Mouse (Mus musculus): ENCODE measurements at regions not wholly inside any gene's neighbourhood (a gene's known extent, or its start where the extent isn't known, plus 50 kb on each side); places are given as distances from the start of the nearest gene placed in this dataset.

DNA sequence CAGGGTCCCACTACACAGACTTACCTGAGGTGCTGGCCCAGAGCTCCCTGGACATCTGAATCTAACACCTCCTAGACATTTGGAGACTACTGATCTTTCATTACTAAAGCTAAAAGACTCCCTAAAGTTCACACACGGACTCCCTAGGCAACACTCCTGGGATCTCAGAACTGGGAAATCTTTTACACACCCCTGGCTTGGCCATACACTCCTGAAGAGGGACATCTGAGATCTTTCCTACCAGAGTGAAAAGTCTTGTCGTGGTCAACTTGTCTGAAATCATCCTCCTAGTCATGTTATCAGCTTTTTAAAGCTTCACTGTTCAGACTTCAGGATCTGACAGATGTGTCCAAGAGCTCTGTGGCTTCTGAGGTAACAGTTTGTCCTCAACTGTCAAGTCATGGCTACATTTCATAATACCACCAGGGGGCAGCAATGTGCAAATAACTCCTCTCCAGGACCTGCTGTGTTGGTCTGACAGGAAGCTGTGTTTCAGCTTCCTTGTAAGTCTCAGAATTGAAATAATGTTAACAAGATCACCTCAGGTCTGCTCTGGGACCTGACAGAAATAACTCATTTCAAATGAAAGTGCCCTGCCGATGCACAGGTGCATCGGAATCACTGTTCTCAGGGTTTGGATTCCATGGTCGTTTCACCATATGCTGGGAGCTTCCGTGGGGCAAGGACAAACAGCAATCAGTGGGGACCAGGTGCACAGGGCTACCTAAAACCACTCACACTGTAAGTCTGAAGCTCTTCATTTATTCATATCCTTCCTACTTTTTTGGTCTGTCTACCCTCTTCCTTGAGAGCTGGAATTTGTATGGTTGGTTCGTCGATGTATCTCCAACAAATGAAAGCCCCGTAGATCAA is 92.3 kb upstream of the C1qtnf7 start:
- DNase-seq (ENCODE audit: low spot score) = peak; percentile 26

DNA sequence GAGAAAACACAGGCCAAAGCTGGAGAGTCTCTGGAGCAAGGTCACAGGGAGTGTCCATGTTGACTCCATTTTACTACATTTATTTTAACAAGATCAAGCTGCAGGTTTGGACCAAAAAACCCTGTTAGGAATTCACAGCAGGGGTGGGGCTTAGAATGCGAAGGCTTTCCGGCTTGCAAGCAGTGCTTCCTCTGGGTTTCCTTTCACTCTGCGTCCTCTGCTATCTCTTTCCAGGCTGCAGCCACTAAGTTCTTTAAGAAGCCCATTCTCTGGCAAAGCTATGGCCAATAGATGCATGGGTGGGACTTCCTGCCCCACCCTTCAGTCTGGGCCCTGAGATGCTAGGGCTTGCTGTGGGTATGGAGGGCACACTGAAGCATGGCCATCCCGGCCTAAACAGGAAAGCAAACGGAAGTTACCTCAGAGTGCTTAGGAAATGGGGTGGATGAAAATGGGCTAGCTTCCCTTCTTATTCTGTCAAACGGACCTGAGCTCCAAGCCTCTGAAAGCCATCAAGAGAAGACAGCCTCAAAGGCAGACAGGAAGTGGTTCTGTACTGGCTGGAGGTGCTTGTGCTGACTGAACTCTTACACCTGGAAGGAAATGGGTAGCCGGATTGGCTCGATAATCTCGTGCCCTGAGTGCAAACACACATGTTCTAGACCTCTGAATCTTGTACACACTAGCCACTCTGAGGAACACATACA is 90.6 kb upstream of the C1qtnf7 start:
- DNase-seq (ENCODE audit: low spot score) = no peak

DNA sequence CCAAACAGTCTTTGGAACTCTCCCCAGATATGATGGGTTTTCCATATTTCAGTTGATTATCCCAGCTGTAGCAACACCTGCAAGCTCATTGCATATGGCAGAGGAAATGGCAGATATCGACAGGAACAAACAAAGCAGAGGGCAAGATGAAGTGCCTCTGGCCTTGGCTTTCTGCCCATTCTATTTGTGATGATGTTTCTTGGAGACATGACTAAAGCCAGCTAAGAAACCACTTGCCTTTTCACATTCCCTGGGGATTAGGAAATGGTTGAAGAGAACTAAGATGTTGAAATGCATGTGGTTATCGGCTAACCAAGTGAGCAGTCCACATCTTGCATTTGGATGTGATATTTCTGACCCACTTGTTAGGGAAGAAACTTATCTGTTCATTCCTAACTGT is 82.0 kb upstream of the C1qtnf7 start:
- no peak for DNase-seq (ENCODE audit: low spot score)

DNA sequence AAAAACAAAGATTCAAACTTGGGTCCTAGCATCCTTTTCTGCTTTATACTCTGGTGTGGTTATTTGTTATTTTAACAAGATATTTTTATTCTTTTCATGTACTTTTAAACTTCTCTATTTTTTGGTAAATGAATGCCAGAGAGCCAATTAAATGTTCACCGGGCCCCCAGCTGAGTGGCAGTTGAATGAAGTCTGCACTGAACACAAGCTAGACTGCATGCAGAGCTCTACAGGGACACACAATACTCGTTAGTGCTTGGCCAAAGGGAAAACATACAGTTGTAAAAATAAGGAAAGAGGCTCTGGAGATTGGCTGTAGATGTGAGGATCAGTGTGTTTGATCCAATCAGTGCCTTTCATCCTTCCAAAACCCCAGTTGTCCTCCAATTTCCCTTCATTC is 76.1 kb upstream of the C1qtnf7 start:
- no peak for DNase-seq (ENCODE audit: low spot score)

DNA sequence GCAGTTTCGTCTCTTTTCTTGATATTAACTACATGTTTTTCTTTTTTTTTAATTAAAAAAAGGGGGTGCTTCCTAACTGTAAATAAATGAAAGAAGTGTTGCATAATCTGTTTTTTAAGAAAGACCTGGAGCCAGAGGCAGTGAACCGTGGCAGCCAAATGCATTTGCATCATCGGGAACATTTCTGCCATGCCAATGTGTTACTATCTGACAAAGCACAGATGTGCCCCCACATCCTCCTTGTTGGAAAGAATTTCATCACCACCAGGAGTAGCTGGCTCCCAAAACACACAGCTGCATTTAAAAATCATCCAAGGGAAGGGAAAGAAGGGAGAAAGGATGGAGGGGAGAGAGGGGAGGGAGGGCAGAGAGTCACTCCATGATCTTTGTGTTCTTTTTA is 74.0 kb upstream of the C1qtnf7 start:
- no peak for DNase-seq (ENCODE audit: low spot score)

DNA sequence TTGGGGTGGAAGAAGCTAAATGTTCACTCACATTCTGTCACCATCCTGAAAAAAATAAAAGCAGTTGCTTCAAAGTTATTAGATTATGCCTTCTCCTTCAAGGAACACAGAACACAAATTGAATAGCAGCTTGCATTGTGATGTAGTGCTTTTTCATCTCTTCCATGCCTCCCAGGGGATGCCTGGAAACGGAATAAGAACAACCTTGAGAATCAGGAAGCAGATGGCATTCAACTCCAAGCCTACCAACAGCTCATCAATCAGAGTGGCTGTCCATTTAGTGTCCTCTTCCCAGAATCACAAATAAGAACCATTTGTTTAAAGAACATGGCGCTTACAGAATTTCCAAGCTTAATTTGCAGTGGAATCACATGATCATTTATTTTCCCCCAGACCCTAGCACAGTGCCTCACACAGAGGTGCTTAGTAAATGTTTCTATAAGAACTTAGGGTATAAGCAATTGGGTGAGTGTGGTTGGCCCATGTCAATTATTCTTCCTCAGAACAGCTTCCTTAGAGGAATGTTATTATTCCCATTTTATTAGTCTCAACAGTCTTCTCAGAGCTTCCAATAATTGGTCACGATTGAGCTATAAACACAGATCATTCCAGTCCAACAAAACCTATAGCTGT is 70.6 kb upstream of the C1qtnf7 start:
- DNase-seq (ENCODE audit: low spot score) = no peak

DNA sequence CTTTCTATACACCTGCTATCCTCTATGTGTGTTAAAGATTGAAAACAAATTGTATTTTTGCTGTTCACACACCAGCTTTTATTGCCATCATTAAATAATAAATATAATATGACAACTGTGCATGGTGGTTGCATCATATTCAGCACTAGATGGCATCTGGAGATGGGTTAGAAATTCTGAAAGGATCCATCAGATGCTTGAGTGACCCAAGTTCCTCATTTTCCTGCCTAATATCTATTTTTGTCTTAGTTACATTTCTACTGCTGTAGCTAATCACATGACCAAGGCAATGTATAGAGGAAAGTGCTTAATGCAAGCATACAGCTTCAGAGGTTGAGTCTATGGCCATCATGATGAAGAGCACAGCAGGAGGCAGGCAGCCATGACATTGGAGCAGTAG is 69.7 kb upstream of the C1qtnf7 start:
- DNase-seq (ENCODE audit: low spot score) = no peak

DNA sequence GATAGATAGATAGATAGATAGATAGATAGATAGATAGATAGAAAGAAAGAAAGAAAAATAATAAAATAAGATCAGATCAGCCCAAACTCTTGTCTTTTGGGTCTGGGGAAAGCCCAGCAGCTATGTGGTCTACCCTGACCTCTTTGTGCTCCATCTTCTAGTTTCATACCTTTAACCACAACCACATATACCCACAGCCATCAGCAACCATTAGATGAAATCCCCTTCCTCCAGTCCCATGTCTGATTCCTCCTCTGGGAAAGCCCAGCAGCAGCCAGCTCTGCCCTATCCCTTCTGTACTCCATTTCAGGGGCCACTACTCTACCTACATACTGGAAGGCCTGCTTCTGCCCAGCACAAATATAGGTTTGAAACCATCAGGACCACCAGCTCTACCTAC is 69.0 kb upstream of the C1qtnf7 start:
- no peak for DNase-seq (ENCODE audit: low spot score)

DNA sequence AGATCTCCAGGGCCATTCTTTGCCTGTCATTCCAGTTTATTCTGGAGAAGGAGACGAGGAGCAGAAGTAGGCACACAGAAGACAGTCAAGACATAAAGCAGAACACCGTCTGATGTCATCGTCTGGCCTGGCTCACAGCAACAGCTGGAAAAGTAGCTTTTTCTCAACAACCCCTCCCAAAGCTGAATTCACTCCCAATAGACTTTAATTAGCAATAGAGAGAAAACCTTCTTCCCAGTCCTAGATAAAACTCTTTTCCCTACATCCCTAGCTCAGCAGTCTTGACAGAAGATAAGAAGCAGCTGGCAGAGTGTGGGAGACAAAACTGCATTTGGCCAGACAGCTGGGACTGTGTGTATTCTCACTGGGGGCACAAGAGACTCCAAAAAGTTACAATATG is 59.3 kb upstream of the C1qtnf7 start:
- DNase-seq (ENCODE audit: low spot score) = no peak

DNA sequence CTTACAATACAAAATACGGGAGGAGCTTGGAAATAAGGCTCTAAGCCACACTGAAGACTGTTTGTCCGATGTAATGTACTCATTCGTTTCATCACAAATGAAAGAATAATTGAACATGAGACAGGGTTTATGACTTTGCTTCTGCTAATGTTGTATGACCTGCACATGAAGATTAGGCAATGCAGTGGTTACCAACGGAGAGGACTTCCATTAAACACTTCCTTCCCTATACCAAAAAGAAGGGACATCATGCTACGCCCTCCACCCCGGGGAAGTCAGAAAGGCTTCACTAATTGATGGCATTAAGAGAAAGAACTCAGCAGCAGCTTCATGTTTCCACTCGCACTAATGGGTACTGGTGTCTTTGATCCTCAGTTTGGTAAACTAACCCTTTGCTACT is 57.6 kb upstream of the C1qtnf7 start:
- no peak for DNase-seq (ENCODE audit: low spot score)

DNA sequence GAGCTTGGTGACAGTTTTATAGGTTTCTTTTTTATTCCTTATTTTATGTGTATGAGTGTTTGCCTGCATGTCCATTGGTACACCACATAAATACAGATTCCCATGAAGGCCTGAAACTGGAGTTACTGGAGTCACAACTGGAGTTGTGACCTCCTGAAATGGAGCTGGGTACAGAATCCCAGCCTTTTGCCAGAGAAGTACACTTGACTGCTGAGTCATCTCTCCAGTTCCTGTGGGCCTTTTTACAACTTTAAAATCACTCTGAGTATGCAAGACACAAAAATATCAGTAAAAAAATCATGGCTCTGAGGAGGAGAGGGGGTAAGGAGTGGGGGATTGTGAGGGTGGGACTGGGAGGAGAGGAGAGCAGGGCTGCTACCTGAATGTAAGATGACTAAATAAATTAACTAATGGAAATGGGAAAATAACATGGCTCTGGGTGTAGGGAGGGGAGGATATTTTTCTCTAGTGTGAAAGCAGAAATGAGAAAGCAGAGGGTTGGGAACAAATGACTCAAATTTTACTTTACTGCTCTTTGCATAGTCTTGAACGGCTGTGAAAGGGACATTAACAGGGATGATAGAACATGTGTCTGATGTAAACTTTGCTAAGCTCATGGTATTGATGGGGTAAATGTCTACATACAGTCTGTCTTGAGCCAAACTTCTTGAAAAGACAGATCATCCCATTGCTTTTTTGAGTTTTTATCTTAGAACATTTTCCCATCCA is 53.2 kb upstream of the C1qtnf7 start:
- no peak for DNase-seq (ENCODE audit: low spot score)

Data from urinary bladder, postnatal 10 days (tissue).